ENCODE assay signal across 18 mouse cellular contexts in the genomic region with DNA sequence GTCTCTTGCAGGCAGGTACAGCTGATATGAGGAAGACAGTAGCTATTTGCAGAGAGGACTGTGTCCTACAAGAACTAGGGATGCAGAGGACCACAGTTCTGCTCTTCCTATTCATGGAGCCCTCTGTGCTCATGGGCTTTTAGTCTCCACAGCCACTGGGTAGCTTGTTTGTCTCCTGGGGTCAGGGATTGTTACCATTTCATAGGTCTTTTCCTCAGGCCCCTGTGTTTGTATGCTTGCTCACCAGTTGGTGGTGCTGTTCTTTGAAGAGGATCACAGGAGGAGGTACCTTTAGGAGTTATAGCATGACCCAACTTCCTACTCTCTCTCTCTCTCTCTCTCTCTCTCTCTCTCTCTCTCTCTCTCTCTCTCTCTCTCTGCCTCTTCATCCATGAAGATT.
DNase-seq lines count a peak whose midpoint lies in the region; ATAC-seq and TF ChIP-seq lines count a peak whose summit lies in the region.
"Had no signal": no experiment of that assay in that cellular context is flagged by ENCODE, and none has a peak within 500 bp of the region (broad histone marks: within the 10 kb centered on the region; RNA-seq: fewer than 3 reads in every experiment).

No protein-coding gene starts in this region.

- peak; percentile 46 for ATAC-seq in CD4-positive, CD25-positive, alpha-beta regulatory T cell, adult 4 months
- ATAC-seq in common myeloid progenitor, adult 5-6 weeks (replicated peaks; ENCODE audit: low read depth, poor library complexity, severe bottlenecking), result peak; percentile 46; the same call in 1 of the 2 replicates
- ATAC-seq: forebrain, postnatal 0 days; hindbrain, postnatal 0 days had no signal

- H3K27ac ChIP-seq in layer of hippocampus, adult 2 months, result no peak overlapping the region
- H3K27ac ChIP-seq: embryonic facial prominence, embryonic 10.5 days; gastrocnemius, adult 2 months; hindbrain, postnatal 0 days; kidney, embryonic 15.5 days; limb, embryonic 15.5 days had no signal

- no peak for DNase-seq in layer of hippocampus, adult 2 months (ENCODE audit: low spot score in 2 of 2)
- no peak for DNase-seq in layer of hippocampus, adult 11-12 months (ENCODE audit: low spot score)
- peak; percentile 15 for DNase-seq in A20 (ENCODE audit: low read depth, low spot score)
- no peak for DNase-seq in cerebellum, postnatal 25 days
- no peak for DNase-seq in right cerebral cortex, postnatal 25 days
- DNase-seq: adrenal gland, postnatal 25 days; cerebellum, adult 9-11 months; forebrain, postnatal 0 days; gastrocnemius, adult 2 months; heart, postnatal 4 days; layer of hippocampus, adult 9-11 months had no signal

- TF ChIP-seq CTCF in layer of hippocampus, adult 2 months (conservative IDR thresholded peaks at IDR 0.05), result peak; percentile 48

- no peak overlapping the region for H3K4me3 ChIP-seq in layer of hippocampus, adult 2 months
- H3K4me3 ChIP-seq: embryonic facial prominence, embryonic 10.5 days; erythroblast, embryonic 14.5 days; gastrocnemius, adult 2 months; kidney, embryonic 15.5 days; limb, embryonic 15.5 days had no signal
